Mouse (Mus musculus) ES-E14 (cell line): ENCODE data around the gene Fzd10. TPM values are rescaled to one million over a fixed set of nuclear protein-coding genes. Genes with fewer than 3 reads are reported as not detected.

Source experiments
- DNase-seq: peaks from one replicate; pipeline ENCODE4 v3.0.0-alpha.2; 2013; ENCODE audit warnings: low read depth, low spot score
- H3K27ac ChIP-seq: 2 replicates; pipeline ENCODE4 v1.5.1; 2012; ENCODE audit warnings: low read depth, mild to moderate bottlenecking, low read length, moderate library complexity, mixed read lengths; ENCODE audit not compliant: poor library complexity, insufficient read depth, severe bottlenecking
- H3K36me3 ChIP-seq: 2 replicates; pipeline ENCODE4 v1.6.1; 2012; ENCODE audit warnings: mild to moderate bottlenecking, low read length, moderate library complexity, mixed read lengths; ENCODE audit not compliant: control insufficient read depth, poor library complexity, insufficient read depth, severe bottlenecking
- H3K4me1 ChIP-seq, 2 experiments: fragments of 150-350 bp in 1 of 2; sonication (generic) in 1 of 2; 2 replicates each; pipeline ENCODE4 v1.6.1; 2012; ENCODE audit warnings: low read length in 2 of 2, mild to moderate bottlenecking in 1 of 2, mixed read lengths in 1 of 2; ENCODE audit not compliant: control insufficient read depth in 2 of 2, insufficient read depth in 2 of 2, poor library complexity in 1 of 2
- H3K4me3 ChIP-seq, 2 experiments: fragments of 150-350 bp in 1 of 2; sonication (generic) in 1 of 2; 2 replicates each; pipeline ENCODE4 v1.5.1; 2012; ENCODE audit warnings: low read length in 2 of 2, low read depth in 1 of 2, mild to moderate bottlenecking in 1 of 2, mixed read lengths in 1 of 2; ENCODE audit not compliant: insufficient read depth in 1 of 2, poor library complexity in 1 of 2, severe bottlenecking in 1 of 2
- H3K9ac ChIP-seq: 2 replicates; pipeline ENCODE4 v1.6.1; 2012; ENCODE audit warnings: low read depth, mild to moderate bottlenecking, low read length, mixed read lengths; ENCODE audit not compliant: poor library complexity, insufficient read depth, severe bottlenecking
- H3K9me3 ChIP-seq: fragments of 150-350 bp; sonication (generic); 2 replicates; pipeline ENCODE4 v1.6.1; 2012; ENCODE audit warnings: low read depth, mild to moderate bottlenecking, low read length; ENCODE audit not compliant: control insufficient read depth, insufficient read depth
- CHD2 ChIP-seq: IDR thresholded peaks from 2 replicates; pipeline ENCODE4 v1.6.1; 2014; ENCODE audit warnings: mild to moderate bottlenecking, low read depth, low read length, inconsistent platforms
- HCFC1 ChIP-seq: IDR thresholded peaks from 2 replicates; pipeline ENCODE4 v1.6.1; 2012; ENCODE audit warnings: low read length, inconsistent platforms, borderline replicate concordance; ENCODE audit not compliant: insufficient read depth
- MAFK ChIP-seq: IDR thresholded peaks from 2 replicates; pipeline ENCODE4 v1.6.1; 2014; ENCODE audit warnings: mild to moderate bottlenecking, low read depth, low read length, inconsistent platforms; ENCODE audit not compliant: insufficient read depth
- ZC3H11A ChIP-seq: IDR thresholded peaks from 2 replicates; pipeline ENCODE4 v1.6.1; 2012; ENCODE audit warnings: low read depth, mild to moderate bottlenecking, inconsistent platforms, low read length, borderline replicate concordance
- ZNF384 ChIP-seq: IDR thresholded peaks from 2 replicates; pipeline ENCODE4 v1.6.1; 2012; ENCODE audit warnings: low read depth, low read length, inconsistent platforms
- in situ Hi-C, 2 experiments: fragments of 600-800 bp; cut with MboI; formaldehyde crosslinking; loops; one replicate each; pipeline ENCODE4 v1.15.1; 2025; ENCODE audit warnings: low sequenced_read_pairs in 2 of 2, inconsistent platforms in 1 of 2; ENCODE audit not compliant: unreplicated experiment in 2 of 2
- total RNA-seq: library from RNA; depleted of rRNA; stranded (reverse); fragments of 300-350 nt; gene quantifications from 2 replicates; pipeline ENCODE4 v1.2.3, GENCODE M21; 2012; rRNA removed

Fzd10 gene
- total RNA-seq: 30.6 and 35.7 TPM in 2 replicates

- in situ Hi-C loops: no loop called here
- TF ChIP-seq HCFC1 (no peak), CHD2 (no peak), ZC3H11A (no peak), MAFK (no peak), ZNF384 (peak; percentile 97)
- Histone ChIP-seq H3K4me3 (peak within 1 kb of the TSS; percentile 80 to 89), H3K27ac (peak within 1 kb of the TSS; percentile 87), H3K9ac (peak within 1 kb of the TSS; percentile 76), H3K4me1 (peaks cover 13 to 17% of the 10 kb centered on the region in 2 experiments), H3K9me3 (no peaks in the 10 kb centered on the region), H3K36me3 (peaks cover 4% of the 10 kb centered on the region; the same call in 1 of the 2 replicates)
- peak; percentile 81 for DNase-seq
Measured at GRCm38 (mm10) chr5:128600072-128601021, at the start of gene Fzd10. TSS of gene Fzd10 (plus strand) at chr5:128600844.

- Histone ChIP-seq H3K4me3 (no peak overlapping the region), H3K9me3 (no peaks in the 10 kb centered on the region), H3K36me3 (no peaks in the 10 kb centered on the region), H3K4me1 (peaks cover 0 to 5% of the 10 kb centered on the region in 2 experiments; a peak in 1 of 4 replicates), H3K27ac (no peak overlapping the region), H3K9ac (no peak overlapping the region)
- in situ Hi-C loops: no loop called here
- TF ChIP-seq ZNF384: no peak
- TF ChIP-seq MAFK: no peak
- TF ChIP-seq CHD2: no peak
- no peak for TF ChIP-seq ZC3H11A
- TF ChIP-seq HCFC1: no peak
- no peak for DNase-seq
Measured at GRCm38 (mm10) chr5:128551448-128551847, 49.2 kb upstream of the Fzd10 start.

GRCm38 (mm10) chr5:128552136-128552890 lies 48.3 kb upstream of the Fzd10 start:
- TF ChIP-seq CHD2: no peak
- DNase-seq: no peak
- H3K27ac ChIP-seq: no peak overlapping the region
- H3K9me3 ChIP-seq: no peaks in the 10 kb centered on the region
- peak overlapping the region in 1 of 2 experiments; percentile 2; a peak in 1 of 4 replicates for H3K4me3 ChIP-seq
- H3K4me1 ChIP-seq: peaks cover 0 to 5% of the 10 kb centered on the region in 2 experiments; a peak in 1 of 4 replicates
- in situ Hi-C loops: no loop called here
- H3K9ac ChIP-seq: no peak overlapping the region
- no peaks in the 10 kb centered on the region for H3K36me3 ChIP-seq

GRCm38 (mm10) chr5:128558126-128558525 lies 42.5 kb upstream of the Fzd10 start:
- Histone ChIP-seq H3K4me1 (no peaks in the 10 kb centered on the region), H3K4me3 (no peak overlapping the region), H3K36me3 (no peaks in the 10 kb centered on the region), H3K9me3 (no peaks in the 10 kb centered on the region), H3K27ac (no peak overlapping the region), H3K9ac (no peak overlapping the region)
- TF ChIP-seq HCFC1: no peak
- TF ChIP-seq ZNF384: no peak
- no peak for TF ChIP-seq ZC3H11A
- no peak for TF ChIP-seq MAFK
- TF ChIP-seq CHD2: no peak
- in situ Hi-C loops: no loop called here
- no peak for DNase-seq
